Comparison of ENCODE assay signal across 26 mouse cellular contexts in genomic region chr10:45872007-45872890, GRCm38 (mm10).
DNase-seq lines count a peak whose midpoint lies in the region; ATAC-seq and TF ChIP-seq lines count a peak whose summit lies in the region.
"Had no signal": no experiment of that assay in that cellular context is flagged by ENCODE, and none has a peak within 500 bp of the region (broad histone marks: within the 10 kb centered on the region; RNA-seq: fewer than 3 reads in every experiment).

No protein-coding gene starts in this region.

- TF ChIP-seq POLR2A in limb, embryonic 14.5 days (IDR thresholded peaks at IDR 0.05; ENCODE audit: borderline replicate concordance, extremely low read depth, insufficient read depth, insufficient read length) = no peak

- H3K4me1 ChIP-seq in intestine, embryonic 16.5 days (ENCODE audit: control insufficient read depth, insufficient read depth, low read length) = no peaks in the 10 kb centered on the region
- H3K4me1 ChIP-seq in intestine, postnatal 0 days (replicated peaks; ENCODE audit: control insufficient read depth, insufficient read depth, low read length) = no peaks in the 10 kb centered on the region
- peaks cover 50% of the 10 kb centered on the region for H3K4me1 ChIP-seq in limb, embryonic 10.5 days
- H3K4me1 ChIP-seq in limb, embryonic 14.5 days (ENCODE audit: control insufficient read depth, insufficient read depth, low read length) = peaks cover 17% of the 10 kb centered on the region
- H3K4me1 ChIP-seq: forebrain, embryonic 15.5 days; liver, embryonic 15.5 days had no signal

- ATAC-seq in intestine, embryonic 16.5 days = peak; percentile 74
- ATAC-seq in intestine, postnatal 0 days = no peak
- peak; percentile 65 for ATAC-seq in limb, embryonic 14.5 days (ENCODE audit: low FRiP score, low read depth)
- ATAC-seq: activated CD4-positive, CD25-positive, alpha-beta regulatory T cell, adult 4 months; forebrain, embryonic 15.5 days; inflammation-experienced regulatory T-cells, adult 6 months had no signal

- no peaks in the 10 kb centered on the region for H3K27me3 ChIP-seq in intestine, embryonic 16.5 days (replicated peaks; ENCODE audit: control insufficient read depth, insufficient read depth, low read length)
- H3K27me3 ChIP-seq in intestine, postnatal 0 days (replicated peaks; ENCODE audit: control insufficient read depth, insufficient read depth, low read length) = no peaks in the 10 kb centered on the region
- H3K27me3 ChIP-seq in limb, embryonic 10.5 days (ENCODE audit: low read depth, poor library complexity, severe bottlenecking) = no peaks in the 10 kb centered on the region
- no peaks in the 10 kb centered on the region for H3K27me3 ChIP-seq in limb, embryonic 14.5 days (ENCODE audit: control insufficient read depth, insufficient read depth, low read length)
- H3K27me3 ChIP-seq: forebrain, embryonic 15.5 days; heart, embryonic 13.5 days; liver, embryonic 15.5 days; midbrain, embryonic 12.5 days; neural tube, embryonic 15.5 days had no signal

- TF ChIP-seq CTCF in intestine, postnatal 0 days (IDR thresholded peaks at IDR 0.05; ENCODE audit: low read depth) = no peak

- peak; percentile 22 for DNase-seq in kidney, postnatal 14 days
- no peak for DNase-seq in kidney, adult 9 months
- DNase-seq in limb, embryonic 10.5 days (ENCODE audit: low spot score) = no peak
- DNase-seq in limb, embryonic 14.5 days (ENCODE audit: low spot score) = peak; percentile 55
- no peak for DNase-seq in lung, postnatal 36 days
- DNase-seq in cerebellum, postnatal 4 days (ENCODE audit: low spot score in 2 of 2) = no peak
- DNase-seq: adrenal gland, adult 2 months; adrenal gland, postnatal 36 days; B cell, adult 2 months; gastrocnemius, postnatal 36 days; heart, postnatal 10 days; lung, embryonic 14.5 days; retina, postnatal 1 day; right cerebral cortex, postnatal 14 days; thymus, postnatal 4 days had no signal

- WGBS in intestine, embryonic 16.5 days = 74% methylated on average over 4 of the region's 4 CpGs
- 61% methylated on average over 4 of the region's 4 CpGs for WGBS in intestine, postnatal 0 days
- 84% methylated on average over 4 of the region's 4 CpGs for WGBS in limb, embryonic 10.5 days
- 46% methylated on average over 4 of the region's 4 CpGs for WGBS in limb, embryonic 14.5 days

- no peak overlapping the region for H3K4me2 ChIP-seq in intestine, embryonic 16.5 days (ENCODE audit: low read depth, low read length)
- H3K4me2 ChIP-seq in intestine, postnatal 0 days (replicated peaks; ENCODE audit: low read depth) = no peak overlapping the region
- no peak overlapping the region for H3K4me2 ChIP-seq in limb, embryonic 14.5 days (replicated peaks; ENCODE audit: low read depth, low read length, severe bottlenecking)
- H3K4me2 ChIP-seq: forebrain, embryonic 15.5 days; heart, embryonic 13.5 days; liver, embryonic 15.5 days; lung, embryonic 14.5 days; midbrain, embryonic 12.5 days; neural tube, embryonic 15.5 days had no signal

- H3K4me3 ChIP-seq in intestine, embryonic 16.5 days (ENCODE audit: low read length) = no peak overlapping the region
- no peak overlapping the region for H3K4me3 ChIP-seq in intestine, postnatal 0 days (ENCODE audit: low read depth, low read length)
- no peak overlapping the region for H3K4me3 ChIP-seq in limb, embryonic 10.5 days
- H3K4me3 ChIP-seq in limb, embryonic 14.5 days (replicated peaks; ENCODE audit: low read length) = no peak overlapping the region
- H3K4me3 ChIP-seq: forebrain, embryonic 15.5 days; heart, embryonic 13.5 days; layer of hippocampus, adult 2 months; left cerebral cortex, adult 2 months; liver, embryonic 15.5 days; midbrain, embryonic 12.5 days; neural tube, embryonic 15.5 days had no signal

- no peaks in the 10 kb centered on the region for H3K36me3 ChIP-seq in intestine, embryonic 16.5 days (ENCODE audit: control insufficient read depth, insufficient read depth, low read length)
- no peaks in the 10 kb centered on the region for H3K36me3 ChIP-seq in intestine, postnatal 0 days (ENCODE audit: control insufficient read depth, insufficient read depth)
- no peaks in the 10 kb centered on the region for H3K36me3 ChIP-seq in limb, embryonic 10.5 days
- no peaks in the 10 kb centered on the region for H3K36me3 ChIP-seq in limb, embryonic 14.5 days (ENCODE audit: control insufficient read depth, insufficient read depth, low read length)
- H3K36me3 ChIP-seq: forebrain, embryonic 15.5 days; heart, embryonic 13.5 days; liver, embryonic 15.5 days; midbrain, embryonic 12.5 days; neural tube, embryonic 15.5 days had no signal

- no peaks in the 10 kb centered on the region for H3K9me3 ChIP-seq in intestine, embryonic 16.5 days (ENCODE audit: control insufficient read depth, low read length)
- H3K9me3 ChIP-seq in intestine, postnatal 0 days (ENCODE audit: control insufficient read depth) = no peaks in the 10 kb centered on the region
- no peaks in the 10 kb centered on the region for H3K9me3 ChIP-seq in limb, embryonic 10.5 days (replicated peaks)
- no peaks in the 10 kb centered on the region for H3K9me3 ChIP-seq in limb, embryonic 14.5 days (ENCODE audit: control insufficient read depth, low read length)
- H3K9me3 ChIP-seq: forebrain, embryonic 15.5 days; heart, embryonic 13.5 days; liver, embryonic 15.5 days; midbrain, embryonic 12.5 days; neural tube, embryonic 15.5 days had no signal

- H3K9ac ChIP-seq in intestine, embryonic 16.5 days (ENCODE audit: low read depth, low read length) = no peak overlapping the region
- H3K9ac ChIP-seq in intestine, postnatal 0 days (ENCODE audit: low read depth, low read length) = no peak overlapping the region
- no peak overlapping the region for H3K9ac ChIP-seq in limb, embryonic 14.5 days (ENCODE audit: low read depth, low read length, severe bottlenecking)
- H3K9ac ChIP-seq: forebrain, embryonic 15.5 days; heart, embryonic 13.5 days; liver, embryonic 15.5 days; lung, embryonic 14.5 days; midbrain, embryonic 12.5 days; neural tube, embryonic 15.5 days had no signal

- no peak overlapping the region for H3K27ac ChIP-seq in intestine, embryonic 16.5 days (ENCODE audit: low read length)
- no peak overlapping the region for H3K27ac ChIP-seq in intestine, postnatal 0 days (ENCODE audit: low read depth, low read length)
- peak overlapping the region; percentile 77 for H3K27ac ChIP-seq in limb, embryonic 10.5 days
- peak overlapping the region; percentile 15 for H3K27ac ChIP-seq in limb, embryonic 14.5 days (replicated peaks; ENCODE audit: low read depth, low read length)
- H3K27ac ChIP-seq: forebrain, embryonic 15.5 days; layer of hippocampus, adult 2 months; left cerebral cortex, adult 2 months; liver, embryonic 15.5 days; midbrain, embryonic 12.5 days; neural tube, embryonic 15.5 days had no signal

Comparison
In these comparisons a context has a peak if more than half of its experiments do, and no peak if none do; other contexts are left out.
1. DNase-seq: peak in kidney, postnatal 14 days (single experiment) and limb, embryonic 14.5 days (single experiment); none in kidney, adult 9 months (single experiment), limb, embryonic 10.5 days (single experiment), lung, postnatal 36 days (single experiment) and cerebellum, postnatal 4 days (0 of 2).
2. H3K27ac ChIP-seq: peak in limb, embryonic 10.5 days (single experiment) and limb, embryonic 14.5 days (single experiment); none in intestine, embryonic 16.5 days (single experiment) and intestine, postnatal 0 days (single experiment).